Mouse (Mus musculus) induced T-regulatory cell, adult 2 months (primary cell): ENCODE measurements around the gene Cep57l1.

Experiments
- DNase-seq: peaks from one replicate; pipeline ENCODE4 v3.0.0-alpha.2; 2012; ENCODE audit warnings: low read depth

Cep57l1 gene

GRCm38 (mm10) chr10:41675842-41676571, 133.7 kb downstream of the Cep57l1 start:
- no peak for DNase-seq

- DNase-seq = no peak
Measured at GRCm38 (mm10) chr10:41675243-41675642, 134.4 kb downstream of the Cep57l1 start.

- DNase-seq = no peak
Measured at GRCm38 (mm10) chr10:41674362-41674761, 135.3 kb downstream of the Cep57l1 start.

- DNase-seq = no peak
Measured at GRCm38 (mm10) chr10:41670196-41670595, 139.5 kb downstream of the Cep57l1 start.
